Mouse (Mus musculus) liver, adult 2 months (tissue): ENCODE results near the gene Sstr3. TPM values are rescaled to one million over a fixed set of nuclear protein-coding genes. Genes with fewer than 3 reads are reported as not detected.

Experiments
- DNase-seq: peaks from one replicate; pipeline ENCODE4 v3.0.0-alpha.2; 2011; ENCODE audit warnings: low read depth, low spot score; ENCODE audit errors: extremely low read depth
- H3K27ac ChIP-seq: fragments of 200-500 bp; replicated peaks from 2 replicates; pipeline ENCODE4 v1.5.1; 2012; ENCODE audit warnings: low read depth, mild to moderate bottlenecking, control low read depth, inconsistent platforms, low read length; ENCODE audit not compliant: insufficient read depth
- H3K27me3 ChIP-seq: fragments of 200-500 bp; 2 replicates; pipeline ENCODE4 v1.6.1; 2012; ENCODE audit warnings: mild to moderate bottlenecking, moderate library complexity, low read length, inconsistent platforms; ENCODE audit not compliant: control insufficient read depth, insufficient read depth
- H3K36me3 ChIP-seq: fragments of 200-500 bp; 2 replicates; pipeline ENCODE4 v1.6.1; 2012; ENCODE audit warnings: low read length, inconsistent platforms; ENCODE audit not compliant: control insufficient read depth, insufficient read depth
- H3K4me1 ChIP-seq: fragments of 200-500 bp; 2 replicates; pipeline ENCODE4 v1.6.1; 2011; ENCODE audit warnings: low read length; ENCODE audit not compliant: control insufficient read depth, insufficient read depth
- H3K4me3 ChIP-seq: fragments of 200-500 bp; 2 replicates; pipeline ENCODE4 v1.5.1; 2011; ENCODE audit warnings: low read depth, mild to moderate bottlenecking, control low read depth, low read length, moderate library complexity; ENCODE audit not compliant: insufficient read depth
- H3K79me2 ChIP-seq: fragments of 200-500 bp; 2 replicates; pipeline ENCODE4 v1.6.1; 2012; ENCODE audit warnings: inconsistent platforms, mild to moderate bottlenecking, low read length, moderate library complexity; ENCODE audit not compliant: control insufficient read depth, insufficient read depth
- H3K9ac ChIP-seq: fragments of 200-500 bp; 2 replicates; pipeline ENCODE4 v1.6.1; 2012; ENCODE audit warnings: low read depth, mild to moderate bottlenecking, control low read depth, inconsistent platforms, low read length
- CTCF ChIP-seq: fragments of 200-500 bp; IDR thresholded peaks from 2 replicates; pipeline ENCODE4 v1.5.1; 2011; ENCODE audit warnings: low read depth, low read length, control low read depth
- POLR2A ChIP-seq: fragments of 200-500 bp; IDR thresholded peaks from 2 replicates; pipeline ENCODE4 v1.6.1; 2011; ENCODE audit warnings: low read length, control low read depth; ENCODE audit not compliant: insufficient read depth; ENCODE audit errors: extremely low read depth
- WGBS: fragments of 180-500 bp; shearing (Covaris S2); methylation state at CpG from one replicate; pipeline ENCODE4 v1.1.7; 2018; 5-methylcytosine and 5-hydroxymethylcytosine counted together
- polyA plus RNA-seq: library from polyadenylated mRNA; depleted of rRNA; stranded (reverse); fragments of >200 nt; gene quantifications from 2 replicates; pipeline ENCODE4 v1.2.3, GENCODE M21; 2012
- total RNA-seq: library from RNA; depleted of rRNA; stranded (reverse); fragments of >200 nt; gene quantifications from 2 replicates; pipeline ENCODE4 v1.2.3, GENCODE M21; 2014

The Sstr3 gene
- total and polyA plus RNA-seq, 2 experiments: under 0.01 TPM; not detected in 1

- no peak for TF ChIP-seq POLR2A
- peak; percentile 97 for TF ChIP-seq CTCF
- Histone ChIP-seq H3K27ac (peak overlapping the region; percentile 96), H3K79me2 (no peaks in the 10 kb centered on the region), H3K9ac (peak overlapping the region; percentile 64), H3K27me3 (no peaks in the 10 kb centered on the region), H3K36me3 (no peaks in the 10 kb centered on the region), H3K4me1 (peaks cover 21% of the 10 kb centered on the region), H3K4me3 (peak overlapping the region; percentile 10; the same call in 1 of the 2 replicates)
- peak; percentile 96 for DNase-seq
- under 1% methylated on average over 25 of the region's 25 CpGs for WGBS
Observed at GRCm38 (mm10) chr15:78531901-78532469, 12.5 kb downstream of the Sstr3 start.

GRCm38 (mm10) chr15:78531451-78531720, 13.1 kb downstream of the Sstr3 start:
- TF ChIP-seq POLR2A (no peak), CTCF (no peak)
- no peaks in the 10 kb centered on the region for H3K27me3 ChIP-seq
- H3K4me1 ChIP-seq: peaks cover 21% of the 10 kb centered on the region
- no peak overlapping the region for H3K4me3 ChIP-seq
- 59% methylated on average over 4 of the region's 4 CpGs for WGBS
- peak overlapping the region; percentile 45 for H3K9ac ChIP-seq
- H3K79me2 ChIP-seq: no peaks in the 10 kb centered on the region
- H3K36me3 ChIP-seq: no peaks in the 10 kb centered on the region
- DNase-seq: no peak
- peak overlapping the region; percentile 51 for H3K27ac ChIP-seq

GRCm38 (mm10) chr15:78530671-78531450, 13.6 kb downstream of the Sstr3 start, which contains the start of gene C1qtnf6:
TSS of gene C1qtnf6 (minus strand) at chr15:78531416.
- no peak for TF ChIP-seq POLR2A
- TF ChIP-seq CTCF: no peak
- 53% methylated on average over 17 of the region's 17 CpGs for WGBS
- H3K36me3 ChIP-seq: no peaks in the 10 kb centered on the region
- peak within 1 kb of the TSS; percentile 10; the same call in 1 of the 2 replicates for H3K4me3 ChIP-seq
- peaks cover 21% of the 10 kb centered on the region for H3K4me1 ChIP-seq
- peak within 1 kb of the TSS; percentile 96 for H3K27ac ChIP-seq
- DNase-seq: peak; percentile 57
- no peaks in the 10 kb centered on the region for H3K79me2 ChIP-seq
- H3K27me3 ChIP-seq: no peaks in the 10 kb centered on the region
- H3K9ac ChIP-seq: peak within 1 kb of the TSS; percentile 64

GRCm38 (mm10) chr15:78530141-78530540, 14.3 kb downstream of the Sstr3 start:
- no peak for TF ChIP-seq POLR2A
- TF ChIP-seq CTCF: no peak
- Histone ChIP-seq H3K27me3 (no peaks in the 10 kb centered on the region), H3K4me1 (peaks cover 21% of the 10 kb centered on the region), H3K27ac (0 out of 2 replicates have a peak overlapping the region, but pooled peaks have one; percentile 8), H3K4me3 (no peak overlapping the region), H3K79me2 (no peaks in the 10 kb centered on the region), H3K9ac (no peak overlapping the region), H3K36me3 (no peaks in the 10 kb centered on the region)
- 81% methylated on average over 3 of the region's 3 CpGs for WGBS
- no peak for DNase-seq

- H3K9ac ChIP-seq: peak overlapping the region; percentile 52
- WGBS: 33% methylated on average over 15 of the region's 15 CpGs
Observed at GRCm38 (mm10) chr15:78529428-78529990, 15.0 kb downstream of the Sstr3 start.

More at GRCm38 (mm10) chr15:78529428-78529990, 15.0 kb downstream of the Sstr3 start:
- TF ChIP-seq CTCF: no peak
- no peak for TF ChIP-seq POLR2A
- Histone ChIP-seq H3K36me3 (no peaks in the 10 kb centered on the region), H3K79me2 (no peaks in the 10 kb centered on the region), H3K27ac (peak overlapping the region; percentile 43; the same call in 1 of the 2 replicates), H3K27me3 (no peaks in the 10 kb centered on the region), H3K4me1 (peaks cover 21% of the 10 kb centered on the region), H3K4me3 (peak overlapping the region; percentile 54)
- DNase-seq: no peak
